Mouse (Mus musculus) heart, embryonic 14.5 days (tissue): ENCODE measurements around the gene Slc35e3. TPM values are rescaled to one million over a fixed set of nuclear protein-coding genes. Genes with fewer than 3 reads are reported as not detected.

ENCODE experiments used
- ATAC-seq: fragments of 200-750 bp; cut with Nextera tagmentation; 2 replicates; pipeline ENCODE4 v1.8.0; 2017; ENCODE audit warnings: low read depth, moderate TSS enrichment; ENCODE audit not compliant: insufficient number of reproducible peaks, insufficient read depth, low FRiP score
- H3K27ac ChIP-seq, 2 experiments: fragments of 200-500 bp in 1 of 2; fragments of 300-500 bp in 1 of 2; sonication (generic) in 1 of 2; replicated peaks in 1 of 2; 2 replicates each; pipeline ENCODE4 v1.5.1; 2012 to 2014; ENCODE audit warnings: low read depth in 2 of 2, low read length in 2 of 2, control low read depth in 1 of 2, mild to moderate bottlenecking in 1 of 2, mixed read lengths in 1 of 2; ENCODE audit not compliant: control insufficient read depth in 1 of 2, insufficient read depth in 1 of 2
- H3K27me3 ChIP-seq: fragments of 300-500 bp; sonication (generic); 2 replicates; pipeline ENCODE4 v1.6.1; 2014; ENCODE audit warnings: mild to moderate bottlenecking, low read length, control low read depth; ENCODE audit not compliant: control insufficient read depth, insufficient read depth
- H3K36me3 ChIP-seq: fragments of 300-500 bp; sonication (generic); 2 replicates; pipeline ENCODE4 v1.6.1; 2014; ENCODE audit warnings: mild to moderate bottlenecking, control low read depth, low read length, mixed read lengths; ENCODE audit not compliant: control insufficient read depth, insufficient read depth
- H3K4me1 ChIP-seq, 2 experiments: fragments of 200-500 bp in 1 of 2; fragments of 300-500 bp in 1 of 2; sonication (generic) in 1 of 2; 2 replicates each; pipeline ENCODE4 v1.6.1; 2012 to 2014; ENCODE audit warnings: low read length in 2 of 2, control low read depth in 1 of 2, mixed read lengths in 1 of 2; ENCODE audit not compliant: control insufficient read depth in 2 of 2, insufficient read depth in 2 of 2
- H3K4me2 ChIP-seq: fragments of 300-500 bp; sonication (generic); 2 replicates; pipeline ENCODE4 v1.6.1; 2014; ENCODE audit warnings: mild to moderate bottlenecking, low read length
- H3K4me3 ChIP-seq, 2 experiments: fragments of 200-500 bp in 1 of 2; fragments of 300-500 bp in 1 of 2; sonication (generic) in 1 of 2; 2 replicates each; pipeline ENCODE4 v1.5.1; 2012 to 2014; ENCODE audit warnings: low read length in 2 of 2, mild to moderate bottlenecking in 2 of 2, control low read depth in 1 of 2, low read depth in 1 of 2, moderate library complexity in 1 of 2; ENCODE audit not compliant: control insufficient read depth in 1 of 2, insufficient read depth in 1 of 2
- H3K9ac ChIP-seq: fragments of 300-500 bp; sonication (generic); 2 replicates; pipeline ENCODE4 v1.6.1; 2014; ENCODE audit warnings: mild to moderate bottlenecking, low read length
- H3K9me3 ChIP-seq: fragments of 300-500 bp; sonication (generic); 2 replicates; pipeline ENCODE4 v1.6.1; 2016; ENCODE audit warnings: low read length, control low read depth; ENCODE audit not compliant: control insufficient read depth
- WGBS: fragments of 180-500 bp; shearing (Covaris S2); extraction: QIAGEN DNeasy Blood & Tissue Kit; methylation state at CpG from one replicate; pipeline ENCODE4 v1.1.7; 2014; 5-methylcytosine and 5-hydroxymethylcytosine counted together
- polyA plus RNA-seq: library from polyadenylated mRNA; unstranded; fragments of >200 nt; fragmentation: Nextera tagmentation; extraction: Ambion mirVana; gene quantifications from 2 replicates; pipeline ENCODE4 v1.2.1, GENCODE M21; 2014

The Slc35e3 gene
- polyA plus RNA-seq, 1 experiment from 2014 or later = 7.7 TPM

GRCm38 (mm10) chr10:117774817-117775120 is 28.6 kb upstream of the Slc35e3 start:
- WGBS = 97% methylated on average over 1 of the region's 1 CpGs
- H3K27ac ChIP-seq = no peak overlapping the region
- ATAC-seq = no peak
- H3K9me3 ChIP-seq = no peaks in the 10 kb centered on the region
- peaks cover 97% of the 10 kb centered on the region for H3K36me3 ChIP-seq
- H3K27me3 ChIP-seq = no peaks in the 10 kb centered on the region
- H3K4me3 ChIP-seq = no peak overlapping the region
- no peak overlapping the region for H3K9ac ChIP-seq
- no peak overlapping the region for H3K4me2 ChIP-seq
- H3K4me1 ChIP-seq = no peaks in the 10 kb centered on the region

- H3K4me3 ChIP-seq = no peak overlapping the region
- H3K9ac ChIP-seq = no peak overlapping the region
- H3K9me3 ChIP-seq = no peaks in the 10 kb centered on the region
- H3K27ac ChIP-seq = no peak overlapping the region
- ATAC-seq = no peak
- no peaks in the 10 kb centered on the region for H3K27me3 ChIP-seq
- peaks cover 96% of the 10 kb centered on the region for H3K36me3 ChIP-seq
- H3K4me1 ChIP-seq = no peaks in the 10 kb centered on the region
- whole genome bisulfite sequencing = 95% methylated on average over 22 of the region's 22 CpGs
- no peak overlapping the region for H3K4me2 ChIP-seq
Measured at GRCm38 (mm10) chr10:117774011-117774816, 28.0 kb upstream of the Slc35e3 start.

- H3K4me3 ChIP-seq = no peak overlapping the region
- no peak overlapping the region for H3K4me2 ChIP-seq
- H3K4me1 ChIP-seq = no peaks in the 10 kb centered on the region
- H3K9me3 ChIP-seq = no peaks in the 10 kb centered on the region
- H3K27ac ChIP-seq = no peak overlapping the region
- 93% methylated on average over 7 of the region's 7 CpGs for WGBS
- peaks cover 90% of the 10 kb centered on the region for H3K36me3 ChIP-seq
- H3K27me3 ChIP-seq = no peaks in the 10 kb centered on the region
- H3K9ac ChIP-seq = no peak overlapping the region
- ATAC-seq = no peak
Measured at GRCm38 (mm10) chr10:117773106-117773720, 27.0 kb upstream of the Slc35e3 start.

GRCm38 (mm10) chr10:117772364-117773105 is 26.4 kb upstream of the Slc35e3 start:
- Histone ChIP-seq H3K27ac (no peak overlapping the region), H3K9me3 (no peaks in the 10 kb centered on the region), H3K36me3 (peaks cover 90% of the 10 kb centered on the region), H3K27me3 (no peaks in the 10 kb centered on the region), H3K4me3 (no peak overlapping the region), H3K4me1 (no peaks in the 10 kb centered on the region), H3K4me2 (no peak overlapping the region), H3K9ac (no peak overlapping the region)
- ATAC-seq = no peak
- WGBS = 93% methylated on average over 17 of the region's 17 CpGs

GRCm38 (mm10) chr10:117771131-117771510 is 25.0 kb upstream of the Slc35e3 start:
- Histone ChIP-seq H3K27ac (no peak overlapping the region), H3K4me2 (no peak overlapping the region), H3K36me3 (peaks cover 89% of the 10 kb centered on the region), H3K27me3 (no peaks in the 10 kb centered on the region), H3K9ac (no peak overlapping the region), H3K4me3 (no peak overlapping the region), H3K9me3 (no peaks in the 10 kb centered on the region), H3K4me1 (no peaks in the 10 kb centered on the region)
- no peak for ATAC-seq
- 93% methylated on average over 10 of the region's 10 CpGs for WGBS

- Histone ChIP-seq H3K27me3 (no peaks in the 10 kb centered on the region), H3K9ac (no peak overlapping the region), H3K4me1 (no peaks in the 10 kb centered on the region), H3K9me3 (no peaks in the 10 kb centered on the region), H3K4me3 (no peak overlapping the region), H3K36me3 (peaks cover 89% of the 10 kb centered on the region), H3K27ac (no peak overlapping the region), H3K4me2 (no peak overlapping the region)
- ATAC-seq = no peak
- WGBS = 93% methylated on average over 18 of the region's 18 CpGs
Measured at GRCm38 (mm10) chr10:117770286-117771130, 24.3 kb upstream of the Slc35e3 start.

- ATAC-seq = no peak
- Histone ChIP-seq H3K9me3 (no peaks in the 10 kb centered on the region), H3K27ac (no peak overlapping the region), H3K4me2 (no peak overlapping the region), H3K36me3 (peaks cover 89% of the 10 kb centered on the region), H3K27me3 (no peaks in the 10 kb centered on the region), H3K4me1 (no peaks in the 10 kb centered on the region), H3K4me3 (no peak overlapping the region), H3K9ac (no peak overlapping the region)
- 93% methylated on average over 9 of the region's 9 CpGs for WGBS
Measured at GRCm38 (mm10) chr10:117769541-117770285, 23.5 kb upstream of the Slc35e3 start.
